Mouse (Mus musculus) liver, adult 2 months (tissue): ENCODE measurements at regions not wholly inside any gene's neighbourhood (a gene's known extent, or its start where the extent isn't known, plus 50 kb on each side); places are given as distances from the start of the nearest gene placed in this dataset.

Source experiments
- DNase-seq: peaks from one replicate; pipeline ENCODE4 v3.0.0-alpha.2; 2011; ENCODE audit warnings: low read depth, low spot score; ENCODE audit errors: extremely low read depth
- H3K27ac ChIP-seq: fragments of 200-500 bp; replicated peaks from 2 replicates; pipeline ENCODE4 v1.5.1; 2012; ENCODE audit warnings: low read depth, mild to moderate bottlenecking, control low read depth, inconsistent platforms, low read length; ENCODE audit not compliant: insufficient read depth
- H3K27me3 ChIP-seq: fragments of 200-500 bp; 2 replicates; pipeline ENCODE4 v1.6.1; 2012; ENCODE audit warnings: mild to moderate bottlenecking, moderate library complexity, low read length, inconsistent platforms; ENCODE audit not compliant: control insufficient read depth, insufficient read depth
- H3K36me3 ChIP-seq: fragments of 200-500 bp; 2 replicates; pipeline ENCODE4 v1.6.1; 2012; ENCODE audit warnings: low read length, inconsistent platforms; ENCODE audit not compliant: control insufficient read depth, insufficient read depth
- H3K4me1 ChIP-seq: fragments of 200-500 bp; 2 replicates; pipeline ENCODE4 v1.6.1; 2011; ENCODE audit warnings: low read length; ENCODE audit not compliant: control insufficient read depth, insufficient read depth
- H3K4me3 ChIP-seq: fragments of 200-500 bp; 2 replicates; pipeline ENCODE4 v1.5.1; 2011; ENCODE audit warnings: low read depth, mild to moderate bottlenecking, control low read depth, low read length, moderate library complexity; ENCODE audit not compliant: insufficient read depth
- H3K79me2 ChIP-seq: fragments of 200-500 bp; 2 replicates; pipeline ENCODE4 v1.6.1; 2012; ENCODE audit warnings: inconsistent platforms, mild to moderate bottlenecking, low read length, moderate library complexity; ENCODE audit not compliant: control insufficient read depth, insufficient read depth
- H3K9ac ChIP-seq: fragments of 200-500 bp; 2 replicates; pipeline ENCODE4 v1.6.1; 2012; ENCODE audit warnings: low read depth, mild to moderate bottlenecking, control low read depth, inconsistent platforms, low read length
- CTCF ChIP-seq: fragments of 200-500 bp; IDR thresholded peaks from 2 replicates; pipeline ENCODE4 v1.5.1; 2011; ENCODE audit warnings: low read depth, low read length, control low read depth
- POLR2A ChIP-seq: fragments of 200-500 bp; IDR thresholded peaks from 2 replicates; pipeline ENCODE4 v1.6.1; 2011; ENCODE audit warnings: low read length, control low read depth; ENCODE audit not compliant: insufficient read depth; ENCODE audit errors: extremely low read depth
- WGBS: fragments of 180-500 bp; shearing (Covaris S2); methylation state at CpG from one replicate; pipeline ENCODE4 v1.1.7; 2018; 5-methylcytosine and 5-hydroxymethylcytosine counted together

DNA sequence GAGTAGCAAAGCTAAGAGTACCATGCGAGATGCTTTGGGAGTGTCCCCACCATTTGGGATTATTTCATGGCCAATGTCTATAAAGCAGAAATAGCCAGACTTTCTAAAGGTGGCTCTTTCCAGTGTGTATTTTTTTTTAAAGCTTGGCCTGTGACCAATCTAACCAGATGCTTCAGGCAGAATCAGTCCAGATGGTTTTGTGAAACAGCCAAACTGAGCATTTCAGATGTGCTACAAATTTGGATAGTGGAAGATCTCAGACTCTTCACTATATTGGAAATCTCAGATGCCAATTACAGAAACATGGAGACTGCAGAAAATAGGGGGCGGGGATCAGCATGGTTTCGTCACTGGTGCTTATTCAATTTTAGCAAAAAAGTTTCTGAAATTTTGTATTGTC is 213.6 kb upstream of the Nmur2 start:
- Histone ChIP-seq H3K4me3 (no peak overlapping the region), H3K36me3 (no peaks in the 10 kb centered on the region), H3K79me2 (no peaks in the 10 kb centered on the region), H3K9ac (no peak overlapping the region), H3K4me1 (no peaks in the 10 kb centered on the region), H3K27ac (no peak overlapping the region), H3K27me3 (no peaks in the 10 kb centered on the region)
- DNase-seq = no peak
- TF ChIP-seq POLR2A = no peak
- TF ChIP-seq CTCF = no peak
- 89% methylated on average over 3 of the region's 3 CpGs for WGBS

DNA sequence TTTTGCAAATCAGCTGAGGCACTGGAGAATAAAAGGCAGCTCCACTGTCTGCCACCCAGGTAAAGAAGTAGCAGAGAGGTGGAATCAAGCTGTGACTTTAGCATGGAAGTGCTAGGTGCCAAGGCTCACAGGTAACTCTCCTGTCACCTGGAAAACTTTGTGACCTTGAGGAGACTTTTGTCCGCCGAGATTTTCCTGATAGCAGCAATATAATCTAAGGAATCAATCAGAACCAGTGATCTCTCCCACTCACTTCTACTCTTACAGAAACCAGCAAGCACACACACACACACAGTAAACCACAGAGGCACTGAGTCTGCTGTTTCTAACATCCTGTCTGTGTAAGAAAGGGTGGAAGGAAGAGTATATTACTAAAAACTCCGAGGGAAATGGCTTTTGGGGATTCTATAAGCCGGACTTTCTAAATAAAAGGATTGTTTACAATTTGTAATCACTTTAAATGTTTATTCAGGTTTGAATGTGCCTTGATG is 206.6 kb upstream of the Nmur2 start:
- H3K36me3 ChIP-seq = no peaks in the 10 kb centered on the region

DNA sequence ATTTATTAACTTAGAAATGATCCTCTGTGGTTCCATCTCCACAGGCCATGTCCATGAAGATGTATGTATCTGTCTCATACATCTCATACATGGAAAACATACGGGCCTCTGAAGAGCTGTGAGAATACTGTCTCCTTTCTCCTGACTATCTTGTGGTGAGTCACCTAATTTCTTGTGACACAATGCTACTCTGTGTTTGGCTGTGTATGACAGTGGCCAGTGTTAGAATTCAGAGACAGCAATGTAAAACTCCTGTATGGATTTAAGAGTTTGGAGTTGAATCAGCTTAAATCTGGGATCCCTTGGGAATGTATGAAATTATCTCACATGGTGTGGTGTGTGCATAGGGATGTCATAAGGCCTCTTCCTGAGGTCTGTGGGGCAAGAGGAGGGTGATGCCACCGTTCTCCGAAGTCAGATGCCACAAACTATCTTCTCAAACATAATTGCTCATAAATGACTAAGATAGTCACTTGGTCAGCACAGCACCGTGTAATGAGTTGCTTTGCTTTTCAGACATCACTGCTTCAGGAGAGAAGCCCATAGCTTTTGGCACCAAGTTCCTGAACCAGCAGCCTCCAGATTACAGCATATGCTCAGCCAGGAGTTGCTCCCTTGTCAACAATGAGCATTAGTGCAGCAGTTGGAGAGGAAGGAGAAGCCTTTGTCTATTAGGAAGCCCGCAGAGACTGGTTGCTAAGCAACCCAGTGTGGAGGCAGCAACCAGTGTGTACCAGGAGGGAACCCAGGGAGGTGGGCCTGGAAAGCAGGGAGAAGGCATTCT is 205.9 kb upstream of the Nmur2 start:
- H3K4me1 ChIP-seq = no peaks in the 10 kb centered on the region
- no peaks in the 10 kb centered on the region for H3K36me3 ChIP-seq
- no peaks in the 10 kb centered on the region for H3K27me3 ChIP-seq
- DNase-seq = no peak
- no peak overlapping the region for H3K4me3 ChIP-seq
- no peak overlapping the region for H3K9ac ChIP-seq
- no peaks in the 10 kb centered on the region for H3K79me2 ChIP-seq
- TF ChIP-seq CTCF (no peak), POLR2A (no peak)
- H3K27ac ChIP-seq = no peak overlapping the region
- 62% methylated on average over 5 of the region's 5 CpGs for WGBS

More for the DNA sequence above, 206.6 kb upstream of the Nmur2 start:
- TF ChIP-seq CTCF (no peak), POLR2A (no peak)
- H3K27ac ChIP-seq = no peak overlapping the region
- H3K27me3 ChIP-seq = no peaks in the 10 kb centered on the region
- no peak for DNase-seq
- 21% methylated on average over 4 of the region's 4 CpGs for WGBS
- no peaks in the 10 kb centered on the region for H3K4me1 ChIP-seq
- no peaks in the 10 kb centered on the region for H3K79me2 ChIP-seq
- H3K9ac ChIP-seq = no peak overlapping the region
- no peak overlapping the region for H3K4me3 ChIP-seq

DNA sequence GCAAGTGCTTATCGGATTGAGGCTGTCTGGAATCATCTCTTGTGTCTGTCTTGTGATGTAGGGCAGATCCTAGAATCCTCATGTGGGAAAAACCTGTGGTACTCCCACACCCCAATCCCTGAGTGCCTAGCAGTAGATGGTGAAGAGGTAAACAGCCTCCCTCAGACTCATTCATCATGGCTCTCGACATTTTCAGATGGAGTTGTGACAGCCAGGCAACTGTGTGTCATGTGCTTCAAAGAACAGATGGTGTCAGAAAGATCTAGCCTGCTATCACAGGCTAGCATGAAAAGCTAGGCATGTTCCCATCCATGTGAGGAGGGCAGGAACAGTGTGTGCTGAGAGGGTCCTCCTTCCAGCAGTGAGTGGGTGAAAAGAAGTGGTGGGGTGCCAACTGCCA is 204.1 kb upstream of the Nmur2 start:
- H3K9ac ChIP-seq = no peak overlapping the region
- no peak overlapping the region for H3K27ac ChIP-seq
- WGBS = 74% methylated on average over 2 of the region's 2 CpGs
- no peaks in the 10 kb centered on the region for H3K79me2 ChIP-seq
- H3K27me3 ChIP-seq = no peaks in the 10 kb centered on the region
- TF ChIP-seq CTCF (no peak), POLR2A (no peak)
- no peak overlapping the region for H3K4me3 ChIP-seq
- no peaks in the 10 kb centered on the region for H3K36me3 ChIP-seq
- DNase-seq = no peak
- H3K4me1 ChIP-seq = no peaks in the 10 kb centered on the region

DNA sequence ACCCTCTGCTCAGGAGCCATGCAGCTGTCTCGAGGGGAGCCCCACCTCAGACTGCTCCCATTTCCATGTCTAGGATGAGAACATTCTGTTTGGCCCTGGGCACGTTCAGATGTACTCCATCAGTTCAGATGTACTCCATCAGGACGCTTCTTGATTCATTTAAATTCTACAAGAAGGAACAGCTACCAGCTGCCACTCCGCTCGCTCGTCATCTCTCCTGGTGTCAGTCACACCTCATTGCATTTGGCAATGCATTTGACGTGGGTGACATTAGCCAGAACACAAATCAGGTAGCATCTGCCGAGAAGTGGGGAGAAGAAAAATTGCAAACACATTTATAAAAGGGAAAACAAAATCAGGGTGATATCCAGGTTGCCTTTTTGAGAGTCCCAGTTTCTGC is 202.6 kb upstream of the Nmur2 start:
- no peak overlapping the region for H3K4me3 ChIP-seq
- no peaks in the 10 kb centered on the region for H3K79me2 ChIP-seq
- no peaks in the 10 kb centered on the region for H3K36me3 ChIP-seq
- TF ChIP-seq CTCF = no peak
- no peak for TF ChIP-seq POLR2A
- no peak overlapping the region for H3K9ac ChIP-seq
- H3K27ac ChIP-seq = no peak overlapping the region
- H3K4me1 ChIP-seq = no peaks in the 10 kb centered on the region
- WGBS = 81% methylated on average over 8 of the region's 8 CpGs
- DNase-seq = no peak
- no peaks in the 10 kb centered on the region for H3K27me3 ChIP-seq

DNA sequence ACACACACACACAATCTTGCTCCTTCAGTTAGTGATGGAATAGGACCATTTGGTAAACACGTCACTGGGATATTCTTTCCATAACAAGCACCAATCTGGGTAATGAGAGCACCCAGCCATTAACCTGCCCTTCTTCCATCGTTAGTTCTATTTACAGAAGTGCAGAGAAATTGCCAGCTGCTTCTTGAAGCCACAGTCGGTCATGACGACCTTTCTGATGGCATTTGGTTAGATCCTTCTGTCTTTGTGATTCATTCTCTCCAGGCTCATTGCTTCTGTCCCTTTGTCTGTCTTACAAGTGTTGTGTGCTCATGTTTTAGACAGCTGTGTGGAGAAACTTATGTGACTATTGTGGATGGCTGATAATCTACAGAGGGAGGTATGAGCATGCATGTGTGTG is 197.9 kb upstream of the Nmur2 start:
- no peak overlapping the region for H3K27ac ChIP-seq
- H3K36me3 ChIP-seq = no peaks in the 10 kb centered on the region
- DNase-seq = no peak
- no peak overlapping the region for H3K9ac ChIP-seq
- no peak overlapping the region for H3K4me3 ChIP-seq
- H3K4me1 ChIP-seq = no peaks in the 10 kb centered on the region
- TF ChIP-seq POLR2A = no peak
- no peak for TF ChIP-seq CTCF
- H3K27me3 ChIP-seq = no peaks in the 10 kb centered on the region
- WGBS = 58% methylated on average over 4 of the region's 4 CpGs
- no peaks in the 10 kb centered on the region for H3K79me2 ChIP-seq
